Mouse (Mus musculus) layer of hippocampus, adult 2 months (tissue): Measurements from ENCODE around the gene Gm49387. TPM values are rescaled to one million over a fixed set of nuclear protein-coding genes. Genes with fewer than 3 reads are reported as not detected.

Experiments
- DNase-seq, 2 experiments: peaks; one replicate each; pipeline ENCODE4 v3.0.0; 2022; ENCODE audit warnings: low spot score in 2 of 2
- H3K27ac ChIP-seq: fragments of 200-600 bp; 2 replicates; pipeline ENCODE4 v1.8.1; 2022
- H3K4me3 ChIP-seq: fragments of 200-600 bp; 2 replicates; pipeline ENCODE4 v1.8.1; 2022; ENCODE audit warnings: mild to moderate bottlenecking
- CTCF ChIP-seq: fragments of 200-600 bp; conservative IDR thresholded peaks from 2 replicates; pipeline ENCODE4 v1.8.1; 2022; ENCODE audit warnings: antibody characterized with exemption, mild to moderate bottlenecking, moderate library complexity
- long read RNA-seq, 2 experiments: library from polyadenylated mRNA; stranded (forward); transcript quantifications; one replicate each; pipeline ENCODE4 v2.0.0; 2021; ENCODE audit warnings: borderline mapping rate in 2 of 2
- total RNA-seq, 2 experiments: library from RNA; stranded (reverse); gene quantifications; 2 replicates each; pipeline ENCODE4 v1.2.3; 2021

The Gm49387 gene
- total RNA-seq, result under 1 TPM in 1 of 2 experiments, not detected in 1; 0.95 TPM
- long read RNA-seq, experiment 1, result 0 reads
- long read RNA-seq, experiment 2, result 0 reads

- TF ChIP-seq CTCF, result no peak
These were observed at the start of gene Gm49387 for GRCm38 (mm10) chr14:31640346-31640889. Gm49387 (minus strand) TSS chr14:31640878.

GRCm38 (mm10) chr14:31686231-31686630 lies 45.6 kb upstream of the Gm49387 start:
- DNase-seq, result no peak
- Histone ChIP-seq H3K4me3 (no peak overlapping the region), H3K27ac (no peak overlapping the region)
- no peak for TF ChIP-seq CTCF

More at GRCm38 (mm10) chr14:31640346-31640889, at the start of gene Gm49387:
- DNase-seq, result no peak
- Histone ChIP-seq H3K27ac (peak within 1 kb of the TSS; percentile 87), H3K4me3 (peak within 1 kb of the TSS; percentile 71)

GRCm38 (mm10) chr14:31685680-31686079 lies 45.0 kb upstream of the Gm49387 start:
- Histone ChIP-seq H3K4me3 (no peak overlapping the region), H3K27ac (no peak overlapping the region)
- TF ChIP-seq CTCF, result no peak
- DNase-seq, result no peak

GRCm38 (mm10) chr14:31684343-31685040 lies 43.8 kb upstream of the Gm49387 start:
- TF ChIP-seq CTCF, result no peak
- DNase-seq, result no peak
- Histone ChIP-seq H3K27ac (no peak overlapping the region), H3K4me3 (no peak overlapping the region)

GRCm38 (mm10) chr14:31683610-31684009 lies 42.9 kb upstream of the Gm49387 start:
- DNase-seq, result no peak
- no peak overlapping the region for H3K4me3 ChIP-seq
- no peak overlapping the region for H3K27ac ChIP-seq
- TF ChIP-seq CTCF, result no peak

- no peak for DNase-seq
- Histone ChIP-seq H3K4me3 (no peak overlapping the region), H3K27ac (peak overlapping the region; percentile 65)
- TF ChIP-seq CTCF, result no peak
These were observed 41.4 kb upstream of the Gm49387 start for GRCm38 (mm10) chr14:31681931-31682555.

GRCm38 (mm10) chr14:31681291-31681690 lies 40.6 kb upstream of the Gm49387 start:
- DNase-seq, result no peak
- Histone ChIP-seq H3K4me3 (no peak overlapping the region), H3K27ac (peak overlapping the region; percentile 65)
- TF ChIP-seq CTCF, result no peak

GRCm38 (mm10) chr14:31680656-31681055 lies 40.0 kb upstream of the Gm49387 start:
- no peak for TF ChIP-seq CTCF
- Histone ChIP-seq H3K4me3 (no peak overlapping the region), H3K27ac (peak overlapping the region; percentile 65; the same call in 1 of the 2 replicates)
- no peak for DNase-seq

GRCm38 (mm10) chr14:31671635-31672320 lies 31.1 kb upstream of the Gm49387 start:
- H3K27ac ChIP-seq, result peak overlapping the region; percentile 15; the same call in 1 of the 2 replicates
- H3K4me3 ChIP-seq, result no peak overlapping the region
- no peak for TF ChIP-seq CTCF
- no peak for DNase-seq

GRCm38 (mm10) chr14:31669642-31670490 lies 29.2 kb upstream of the Gm49387 start:
- peak overlapping the region; percentile 36 for H3K4me3 ChIP-seq
- no peak for DNase-seq
- peak overlapping the region; percentile 93 for H3K27ac ChIP-seq
- no peak for TF ChIP-seq CTCF

GRCm38 (mm10) chr14:31669161-31669611 lies 28.5 kb upstream of the Gm49387 start:
- peak; percentile 27 to 47 for DNase-seq
- peak overlapping the region; percentile 93 for H3K27ac ChIP-seq
- TF ChIP-seq CTCF, result no peak
- peak overlapping the region; percentile 36 for H3K4me3 ChIP-seq

GRCm38 (mm10) chr14:31668326-31668725 lies 27.6 kb upstream of the Gm49387 start:
- peak in 1 of 2 experiments; percentile 17 for DNase-seq
- no peak for TF ChIP-seq CTCF
- no peak overlapping the region; the same call in 1 of the 2 replicates for H3K4me3 ChIP-seq
- peak overlapping the region; percentile 93 for H3K27ac ChIP-seq
